Mouse (Mus musculus): Measurements from ENCODE around the gene Tnfaip2.

GRCm38 (mm10) chr12:111416921-111417779, 25.1 kb upstream of the Tnfaip2 start, which contains the start of gene Exoc3l4:
- TF ChIP-seq GATA1 (IDR thresholded peaks at IDR 0.05; ENCODE audit: borderline replicate concordance, low read length), result no peak
- no peak for TF ChIP-seq FLI1 (IDR thresholded peaks at IDR 0.05; ENCODE audit: low read length)
